Mouse (Mus musculus) layer of hippocampus, adult 8-10 months (tissue): ENCODE data around the gene Klhl25. TPM values are rescaled to one million over a fixed set of nuclear protein-coding genes. Genes with fewer than 3 reads are reported as not detected.
A peak's percentile ranks its signal among the peaks of the same experiment; 100 is the strongest.
"Not testable (repeated sequence)": the region's sequence is repeated elsewhere in the genome, so short reads cannot be mapped to it uniquely, and the experiment has no call there.

Source experiments
- DNase-seq, 2 experiments: peaks; one replicate each; pipeline ENCODE4 v3.0.0; 2022; ENCODE audit warnings: low spot score in 2 of 2
- total RNA-seq, 4 experiments: library from RNA; stranded (reverse); gene quantifications; 2 replicates each; pipeline ENCODE4 v1.2.4; 2022

The Klhl25 gene
- total RNA-seq, 4 experiments from 2014 or later = 7.6 to 14.6 (median 11.4) TPM

DNA sequence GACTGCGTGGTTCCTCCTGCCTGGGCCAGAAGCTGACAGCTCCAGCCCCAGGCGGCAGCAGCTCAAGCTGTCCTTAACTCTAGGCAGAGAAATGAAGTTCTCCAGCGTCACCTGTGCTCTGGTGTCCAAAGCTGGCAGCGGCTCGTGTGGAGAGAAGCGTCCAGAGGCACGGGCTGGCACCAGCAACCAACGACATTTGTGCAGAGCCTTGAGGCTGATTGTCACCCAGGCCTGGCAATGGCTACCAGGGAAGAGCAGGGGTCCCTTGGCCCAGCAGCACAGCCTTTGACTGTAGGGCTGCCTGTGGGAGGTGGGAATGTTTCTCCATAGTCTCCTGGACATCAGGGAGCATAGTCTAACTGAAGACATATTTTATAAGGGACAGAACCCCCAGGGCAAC is 24.6 kb downstream of the Klhl25 start:
- DNase-seq = no peak

GRCm38 (mm10) chr7:75873216-75873615 is 25.1 kb downstream of the Klhl25 start:
- DNase-seq = no peak

GRCm38 (mm10) chr7:75873746-75874145 is 25.6 kb downstream of the Klhl25 start:
- DNase-seq = no peak

GRCm38 (mm10) chr7:75879436-75879835 is 31.3 kb downstream of the Klhl25 start:
- DNase-seq = not testable (repeated sequence)

GRCm38 (mm10) chr7:75880236-75880635 is 32.1 kb downstream of the Klhl25 start:
- no peak for DNase-seq

DNA sequence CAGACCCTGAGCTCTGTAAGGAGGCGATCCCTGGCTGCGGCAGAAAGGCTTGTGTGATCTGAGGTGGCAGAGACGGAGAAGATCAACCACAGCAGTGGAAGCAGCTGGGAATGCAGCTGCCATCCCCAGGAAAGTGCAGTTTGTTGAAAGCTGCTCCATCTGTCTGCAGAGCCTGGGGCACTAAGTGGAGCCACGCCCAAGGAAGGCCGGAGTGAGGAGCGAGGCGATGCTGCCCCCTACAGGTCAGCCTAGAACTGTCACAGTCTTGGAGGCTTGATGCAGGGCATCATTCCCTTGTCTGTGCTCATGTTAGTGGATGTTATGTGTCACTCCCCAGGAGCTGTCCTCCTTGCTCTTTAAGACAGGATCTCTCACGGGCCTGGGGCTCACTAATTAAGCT is 32.5 kb downstream of the Klhl25 start:
- peak; percentile 53 to 79 for DNase-seq

GRCm38 (mm10) chr7:75881376-75881775 is 33.3 kb downstream of the Klhl25 start:
- DNase-seq = no peak

GRCm38 (mm10) chr7:75881791-75882190 is 33.7 kb downstream of the Klhl25 start:
- no peak for DNase-seq

DNA sequence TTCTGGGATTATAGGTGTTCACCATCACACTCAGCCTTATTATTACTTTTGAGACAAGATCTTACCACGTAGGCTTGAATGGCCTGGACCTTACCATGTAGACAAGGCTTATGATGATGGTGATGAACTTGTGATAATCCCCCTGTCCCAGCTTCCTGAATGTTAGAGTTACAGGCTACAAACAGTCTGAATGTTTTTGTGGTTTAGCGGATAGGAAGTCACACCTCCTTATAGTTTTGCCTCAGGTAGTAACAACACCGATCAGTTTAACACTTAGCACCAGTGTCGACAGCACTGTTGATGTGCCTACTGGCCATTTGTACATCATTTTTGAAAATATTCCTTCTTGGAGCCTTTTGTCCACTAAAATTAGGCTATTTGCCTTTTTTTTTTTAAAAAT is 43.4 kb downstream of the Klhl25 start:
- no peak for DNase-seq

- no peak for DNase-seq
These were observed 44.6 kb downstream of the Klhl25 start for GRCm38 (mm10) chr7:75892737-75893136.

GRCm38 (mm10) chr7:75893709-75894108 is 45.6 kb downstream of the Klhl25 start:
- no peak for DNase-seq

DNA sequence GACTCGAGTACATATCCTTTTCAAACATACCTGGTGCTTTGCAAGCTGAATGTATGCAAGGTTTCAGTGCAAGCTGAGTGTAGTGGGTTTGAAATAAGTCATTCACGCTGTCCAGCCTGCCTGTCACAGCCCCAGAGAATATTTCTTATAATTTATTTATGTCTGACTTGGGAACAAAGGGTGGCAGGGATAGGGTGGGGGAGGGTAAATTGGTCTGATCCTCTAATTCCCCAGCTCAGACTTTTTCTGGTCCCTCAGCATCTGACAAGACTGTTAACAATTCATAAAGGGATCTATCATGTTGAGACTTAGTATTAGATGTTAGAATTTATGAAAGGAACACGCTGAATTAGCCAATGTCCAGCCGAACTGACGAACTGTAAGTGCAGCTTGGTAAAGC is 48.9 kb downstream of the Klhl25 start:
- no peak for DNase-seq

GRCm38 (mm10) chr7:75899102-75899501 is 51.0 kb downstream of the Klhl25 start:
- DNase-seq = no peak

DNA sequence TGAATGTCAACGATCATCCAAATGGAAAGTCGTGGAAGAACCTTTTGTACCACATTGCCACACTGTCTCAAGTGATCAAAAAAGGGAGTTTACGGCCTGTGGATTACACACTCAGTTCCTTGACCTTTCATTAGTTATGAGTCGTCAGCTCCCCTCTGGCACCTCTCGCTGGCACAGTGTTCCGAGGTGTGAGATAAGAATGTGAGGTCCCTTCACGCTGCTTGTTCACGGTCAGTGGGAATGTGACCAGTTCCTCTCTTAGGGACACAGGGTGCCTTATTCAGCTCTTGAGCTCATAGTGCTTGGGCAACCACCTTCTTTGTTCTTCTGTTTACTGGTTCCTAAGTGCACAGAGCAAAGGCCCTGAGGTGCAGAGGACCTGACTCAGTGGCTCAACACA is 51.4 kb downstream of the Klhl25 start:
- no peak for DNase-seq

- DNase-seq = no peak
These were observed 51.8 kb downstream of the Klhl25 start for GRCm38 (mm10) chr7:75899954-75900353.

DNA sequence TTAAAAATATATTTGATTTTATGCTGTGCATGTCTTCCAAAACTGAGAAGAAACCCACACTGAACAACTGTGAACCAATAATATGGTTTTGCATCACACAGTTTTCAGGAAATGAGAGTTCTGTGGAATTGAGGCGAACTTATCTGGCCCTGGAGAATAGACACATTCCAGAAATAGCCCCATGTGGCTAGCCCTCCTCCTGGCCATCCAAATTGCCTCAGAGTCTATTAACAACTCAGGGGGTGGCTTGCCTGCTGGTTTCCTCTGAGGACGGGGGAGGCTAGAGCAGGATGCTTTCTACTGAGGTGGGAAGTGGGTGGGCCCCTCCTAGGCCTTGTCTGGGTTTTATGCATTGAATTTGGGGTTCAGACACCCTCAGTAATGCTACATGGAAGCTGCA is 57.0 kb downstream of the Klhl25 start:
- DNase-seq = no peak

GRCm38 (mm10) chr7:75910035-75910651 is 62.0 kb downstream of the Klhl25 start:
- peak; percentile 56 to 63 for DNase-seq

GRCm38 (mm10) chr7:75910652-75911035 is 62.5 kb downstream of the Klhl25 start:
- no peak for DNase-seq

GRCm38 (mm10) chr7:75913952-75914351 is 65.8 kb downstream of the Klhl25 start:
- peak; percentile 38 to 77 for DNase-seq

DNA sequence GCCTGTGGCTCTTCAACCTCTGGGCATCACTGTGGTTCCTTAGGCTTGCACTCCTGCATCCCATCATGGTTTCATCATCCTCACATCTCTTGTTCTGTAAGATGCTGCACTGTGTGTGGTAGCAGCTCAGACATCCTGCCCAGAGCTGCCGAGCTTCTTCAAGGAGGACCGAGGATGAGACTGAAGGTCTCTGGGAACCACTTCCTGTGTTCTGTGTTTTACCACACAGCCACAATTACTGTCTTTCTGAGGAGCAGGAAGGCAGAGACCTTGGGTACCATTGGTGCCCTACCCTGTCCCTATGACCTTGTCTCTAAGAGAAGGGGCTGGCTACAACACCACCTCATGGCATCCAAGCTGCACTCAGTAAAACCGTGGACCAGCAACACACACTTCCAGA is 67.4 kb downstream of the Klhl25 start:
- DNase-seq = not testable (repeated sequence)

DNA sequence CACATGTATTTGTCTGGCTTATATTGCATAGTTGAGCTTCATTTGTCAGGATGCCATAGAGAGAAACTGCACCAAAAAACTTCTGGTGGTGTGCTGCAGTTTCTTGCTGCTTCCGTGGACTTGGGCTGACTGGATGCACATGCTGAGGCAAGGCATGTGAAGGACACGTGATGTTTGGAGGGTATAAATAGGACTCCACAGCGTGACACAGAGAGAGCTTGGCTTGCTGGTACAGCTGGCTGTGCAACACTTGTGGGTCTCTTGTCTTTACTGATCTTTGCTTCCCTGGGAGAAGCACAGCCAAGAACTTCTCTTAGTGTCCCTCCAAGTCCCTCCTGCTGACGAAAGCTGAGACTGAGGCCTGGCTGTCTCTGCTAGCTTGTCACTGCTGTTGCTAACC is 69.6 kb downstream of the Klhl25 start:
- no peak for DNase-seq

DNA sequence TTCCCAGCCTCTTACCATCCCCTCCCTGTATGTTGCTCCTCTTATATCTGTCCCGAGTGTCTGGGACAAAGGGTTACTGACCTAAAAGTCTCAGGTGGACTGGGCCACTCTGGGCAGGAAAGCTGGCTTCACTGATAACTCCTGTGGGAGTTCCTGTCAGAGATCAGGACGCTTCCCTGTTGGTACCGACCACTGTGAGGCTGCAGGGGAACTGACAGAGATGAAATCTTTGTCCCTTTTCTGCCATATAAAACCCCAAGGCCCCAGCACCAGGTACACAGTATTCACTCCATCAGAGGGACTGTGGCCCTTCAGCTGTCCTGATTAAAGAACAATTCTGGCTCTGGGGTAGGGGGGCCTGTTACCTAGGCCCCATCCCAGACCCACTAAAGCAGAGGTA is 71.6 kb downstream of the Klhl25 start:
- DNase-seq = not testable (repeated sequence)
